Mouse (Mus musculus) urinary bladder, postnatal 36 days (tissue): Measurements from ENCODE around the gene Gphn.

Experiments
- DNase-seq, 2 experiments: peaks; one replicate each; pipeline ENCODE4 v3.0.0; 2022; ENCODE audit warnings: low spot score in 2 of 2, mixed read lengths in 1 of 2

The Gphn gene

GRCm38 (mm10) chr12:78717783-78718182 lies 491.6 kb downstream of the Gphn start:
- DNase-seq: no peak

GRCm38 (mm10) chr12:78727723-78728122 lies 501.5 kb downstream of the Gphn start:
- no peak for DNase-seq
